Mouse (Mus musculus) lung, postnatal 36 days (tissue): ENCODE measurements at regions not wholly inside any gene's neighbourhood (a gene's known extent, or its start where the extent isn't known, plus 50 kb on each side); places are given as distances from the start of the nearest gene placed in this dataset.
"Not testable (repeated sequence)": the region's sequence is repeated elsewhere in the genome, so short reads cannot be mapped to it uniquely, and the experiment has no call there.

Experiments used
- DNase-seq: peaks from one replicate; pipeline ENCODE4 v3.0.0; 2022; ENCODE audit warnings: mixed read lengths

- no peak for DNase-seq
Measured at GRCm38 (mm10) chr8:15670722-15671121, 624.8 kb upstream of the BB014433 start.

- no peak for DNase-seq
Measured at GRCm38 (mm10) chr8:15670298-15670697, 624.4 kb upstream of the BB014433 start.

- no peak for DNase-seq
Measured at GRCm38 (mm10) chr8:15669515-15669914, 623.6 kb upstream of the BB014433 start.

DNA sequence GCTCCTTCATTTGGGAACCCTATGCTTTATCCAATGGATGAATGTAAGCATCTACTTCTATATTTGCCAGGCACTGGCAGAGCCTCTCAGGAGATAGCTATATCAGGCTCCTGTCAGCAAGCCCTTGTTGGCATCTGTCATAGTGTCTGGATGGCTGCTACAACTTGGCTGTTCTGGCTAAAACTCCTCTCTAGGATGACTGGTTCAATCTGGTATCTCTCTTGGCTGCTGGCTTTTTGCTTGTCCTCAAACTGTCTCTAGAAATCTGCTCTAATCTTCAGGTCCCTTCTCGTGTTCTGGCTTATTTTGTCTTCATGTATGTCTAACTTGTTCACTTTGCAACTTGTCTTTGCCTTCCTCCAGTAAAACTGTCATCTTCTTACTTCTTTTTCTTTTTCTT lies 614.7 kb upstream of the BB014433 start:
- DNase-seq, result no peak

DNA sequence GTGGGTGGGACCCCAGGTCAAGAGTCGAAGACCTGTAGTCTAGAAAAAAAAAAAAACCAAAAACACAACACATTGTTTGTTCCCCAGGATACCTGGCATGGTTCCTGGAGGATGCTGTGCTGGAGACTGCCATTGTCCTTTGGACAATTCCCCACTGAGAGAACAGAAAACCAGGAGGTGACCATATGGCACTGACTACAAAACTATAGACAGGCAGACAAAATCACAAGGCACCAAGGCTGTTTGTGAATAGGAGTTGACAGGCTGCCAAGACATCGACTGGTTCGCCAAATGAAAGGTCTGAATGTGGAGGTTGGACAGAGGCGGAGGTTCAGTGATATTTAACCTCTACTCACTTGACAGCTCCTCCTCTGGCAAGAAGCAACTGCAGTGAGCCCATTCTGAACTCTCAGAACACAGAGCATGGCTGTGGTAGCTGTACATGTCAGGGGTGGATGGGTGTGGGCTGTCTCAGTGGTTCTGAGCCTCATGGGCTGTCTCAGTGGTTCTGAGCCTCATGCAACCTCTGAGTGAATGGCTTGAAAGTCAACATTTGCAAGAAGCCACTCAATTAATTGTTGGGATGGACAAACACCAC lies 589.0 kb upstream of the BB014433 start:
- no peak for DNase-seq

DNA sequence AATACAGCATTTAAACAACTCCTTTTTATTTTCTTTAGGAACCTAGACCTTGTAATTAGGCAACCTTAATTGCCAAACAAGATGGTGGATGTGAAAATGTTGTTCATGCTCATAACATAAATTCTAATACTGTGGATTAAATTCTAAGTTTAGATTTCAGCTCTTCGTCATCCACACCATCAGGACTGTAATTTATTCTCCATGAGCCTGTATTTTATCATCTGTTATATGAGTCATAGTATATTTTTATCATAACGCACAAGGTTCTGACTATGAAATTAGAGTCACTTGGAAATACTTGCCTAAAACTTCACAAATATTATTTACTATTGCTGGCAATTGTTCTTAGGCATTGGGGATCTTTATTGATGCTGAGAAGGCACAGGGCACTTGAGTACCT lies 582.7 kb upstream of the BB014433 start:
- DNase-seq, result no peak

DNA sequence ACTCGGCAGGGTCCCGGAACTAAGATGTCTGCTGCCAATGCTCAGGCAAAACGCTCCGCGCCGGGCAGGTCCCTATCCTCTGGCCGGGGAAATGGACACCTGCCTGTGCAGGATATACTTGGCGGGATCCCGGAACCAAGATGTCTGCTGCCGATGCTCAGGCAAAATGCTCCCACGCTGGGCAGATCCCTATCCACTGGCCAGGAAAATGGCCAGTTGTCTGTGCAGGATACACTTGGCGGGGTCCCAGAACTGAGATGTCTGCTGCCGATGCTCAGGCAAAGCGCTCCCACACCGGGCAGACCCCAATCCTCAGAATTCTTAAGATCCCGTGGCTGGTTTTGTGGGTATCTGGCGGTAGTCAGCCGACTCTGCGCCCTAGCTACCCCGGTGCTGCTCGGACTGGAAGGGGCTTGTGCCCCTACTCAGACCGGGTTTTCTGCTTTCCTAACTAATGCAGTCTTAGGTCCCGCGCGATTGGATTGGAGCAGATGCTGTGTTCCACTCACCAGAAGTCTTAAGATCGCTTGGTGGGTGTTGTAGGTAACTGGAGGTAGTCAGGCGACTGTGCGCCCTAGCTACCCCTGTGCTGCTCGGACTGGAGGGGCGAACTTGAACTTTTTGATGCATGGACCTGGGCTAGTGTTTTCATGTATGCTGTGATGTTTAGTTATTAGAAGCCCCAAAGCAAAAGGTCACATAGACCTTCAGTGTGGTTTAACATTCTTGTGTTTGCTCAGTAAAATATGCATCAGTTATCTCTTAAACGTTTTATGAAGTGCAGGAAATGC lies 577.9 kb upstream of the BB014433 start:
- DNase-seq, result not testable (repeated sequence)

GRCm38 (mm10) chr8:15610217-15610616 lies 564.3 kb upstream of the BB014433 start:
- DNase-seq, result no peak

DNA sequence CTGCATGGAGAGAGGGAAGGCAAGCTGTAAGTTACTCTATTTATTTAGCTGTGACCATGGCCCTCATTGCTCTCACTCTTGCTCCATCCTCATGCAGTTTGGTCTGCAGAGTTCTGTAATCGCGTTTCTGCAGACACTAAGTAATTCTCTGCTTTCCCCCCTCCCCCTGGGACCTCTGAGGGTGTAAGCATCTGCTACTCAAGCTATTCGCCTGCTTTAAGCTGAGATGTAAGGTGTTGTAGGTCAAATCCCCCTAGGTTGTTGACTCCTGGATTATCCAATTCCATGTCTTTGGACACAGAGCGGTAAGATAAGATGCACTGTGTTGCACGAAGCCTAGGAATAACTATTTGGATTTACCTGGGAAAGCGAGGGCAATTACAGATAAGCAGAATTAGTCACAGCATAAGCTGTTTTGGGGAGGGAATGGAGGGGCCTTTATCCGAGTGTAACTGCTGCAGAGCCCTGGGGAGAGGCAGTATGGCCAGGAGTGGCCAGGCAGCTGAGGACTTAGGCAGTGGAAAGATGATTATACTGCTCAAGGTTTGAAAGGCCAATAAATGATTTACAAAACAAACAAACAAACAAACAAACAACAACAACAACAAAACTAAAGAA lies 561.8 kb upstream of the BB014433 start:
- DNase-seq, result no peak

- peak; percentile 26 for DNase-seq
Measured at GRCm38 (mm10) chr8:15601531-15601930, 555.7 kb upstream of the BB014433 start.

DNA sequence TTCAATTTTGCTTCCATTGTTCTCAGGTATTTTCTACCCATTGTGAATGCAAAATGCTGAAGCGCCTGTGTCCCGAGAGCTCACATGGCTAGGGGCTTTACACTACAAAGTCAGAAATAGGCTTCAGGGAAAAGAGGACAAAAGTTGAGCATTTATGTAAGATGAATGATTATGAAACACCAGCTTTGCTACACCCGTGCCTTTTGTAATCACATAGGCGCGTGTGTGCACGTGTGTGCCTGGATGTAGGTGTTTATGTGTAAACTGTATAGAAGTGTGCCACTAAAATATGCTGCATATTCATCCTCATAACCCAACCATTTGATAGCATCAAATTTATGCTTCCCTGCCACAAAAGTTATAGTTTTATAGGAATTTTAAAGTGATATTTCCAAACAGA lies 547.2 kb upstream of the BB014433 start:
- DNase-seq, result no peak

DNA sequence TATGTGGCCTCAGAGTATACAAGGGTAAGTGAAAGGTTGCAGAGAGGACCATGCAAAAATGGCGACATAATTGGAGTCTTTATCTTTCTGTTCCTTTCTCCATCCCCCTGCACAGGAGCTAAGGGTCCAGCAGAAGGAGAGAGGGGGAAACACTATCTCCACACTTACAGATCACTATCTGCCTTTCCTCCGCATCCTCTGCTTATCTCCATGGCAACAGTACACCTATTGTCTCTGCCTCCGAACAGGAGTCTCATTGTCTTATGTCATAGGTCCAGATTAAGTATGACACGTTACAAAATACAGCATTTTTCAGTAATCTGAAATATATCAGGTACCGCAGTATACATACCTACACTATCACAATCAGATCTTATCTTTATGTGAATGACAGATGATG lies 537.9 kb upstream of the BB014433 start:
- DNase-seq, result no peak

DNA sequence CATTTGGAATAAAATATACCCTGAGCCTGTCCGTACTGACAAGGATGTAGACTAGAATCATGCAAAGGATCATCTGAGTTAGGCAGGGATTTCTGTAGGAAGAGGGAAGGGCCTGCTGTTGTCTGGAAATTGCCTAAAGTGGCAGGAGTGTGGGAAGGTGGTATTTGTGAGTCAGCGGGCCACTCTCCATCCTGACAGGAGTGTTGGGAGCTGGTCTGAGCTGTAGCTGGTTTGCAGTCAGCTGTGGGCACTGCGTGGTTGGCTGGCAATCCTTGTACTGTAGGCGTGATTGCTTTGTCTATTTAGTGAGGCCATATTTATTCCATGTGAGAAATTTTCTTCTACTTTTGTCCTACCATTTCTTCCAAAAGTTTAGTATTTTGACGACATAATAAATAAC lies 524.2 kb upstream of the BB014433 start:
- no peak for DNase-seq

DNA sequence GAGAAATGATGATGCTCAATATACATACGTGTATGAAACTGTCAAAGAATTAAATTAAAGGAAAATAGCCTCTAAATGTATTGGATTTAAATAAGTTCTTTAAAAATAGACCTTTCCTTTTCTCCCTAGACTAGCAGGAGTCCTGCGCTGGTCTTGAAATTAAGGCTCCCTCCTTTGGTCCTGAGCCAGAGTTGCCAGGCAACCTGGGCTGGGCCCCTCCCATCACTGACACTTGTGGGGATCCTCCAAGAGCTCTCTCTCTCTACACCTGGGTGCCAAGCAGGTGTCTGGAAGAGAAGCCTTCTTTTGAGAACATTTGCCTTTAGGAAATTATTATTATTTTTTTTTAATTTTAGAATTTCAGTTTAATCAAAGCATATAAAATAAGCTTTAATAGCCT lies 521.9 kb upstream of the BB014433 start:
- DNase-seq, result no peak

DNA sequence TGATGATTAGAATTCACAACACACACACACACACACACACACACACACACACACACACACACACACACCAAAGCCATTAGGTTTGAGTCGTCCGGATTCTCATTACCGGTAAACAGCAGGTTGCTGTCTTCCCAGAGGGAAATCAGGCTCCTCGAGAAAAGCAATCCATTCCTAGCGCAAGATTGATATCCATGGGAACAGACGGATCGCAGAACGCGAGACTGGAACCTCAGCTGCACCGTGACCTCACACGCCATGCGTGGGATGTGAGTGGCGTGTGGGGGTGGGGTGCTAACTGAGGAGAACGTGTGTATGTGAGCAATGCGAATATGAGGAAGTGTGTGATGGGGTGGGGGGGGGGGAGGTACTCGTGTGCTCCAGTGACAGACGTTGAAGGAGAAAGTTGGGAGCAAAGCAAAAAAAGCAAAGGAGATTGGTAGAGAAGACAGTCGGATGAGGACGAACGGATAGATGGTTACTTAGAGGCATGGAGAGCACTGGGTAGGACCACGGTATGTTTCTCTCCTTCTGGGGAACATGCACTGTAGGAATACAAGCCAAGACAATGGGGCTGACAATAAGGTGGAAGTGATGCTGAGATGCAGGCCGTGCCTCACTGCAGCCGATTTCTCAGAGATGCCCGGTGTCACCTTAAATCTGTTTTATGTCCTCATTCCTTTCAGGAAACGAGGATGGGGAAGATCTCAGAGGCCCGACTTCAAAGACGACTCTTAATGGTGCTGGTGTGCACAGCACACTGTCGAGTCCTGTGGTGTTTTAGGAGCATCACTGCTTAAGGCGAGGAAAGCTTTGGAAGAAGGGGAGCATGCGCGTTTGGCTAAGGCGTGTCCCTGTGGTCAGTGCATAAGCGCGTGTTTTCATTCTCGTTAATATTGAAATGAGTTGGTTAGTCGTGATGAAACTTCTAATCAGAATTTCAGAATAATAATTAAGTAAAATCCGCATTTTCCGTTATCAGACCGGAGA lies 516.7 kb upstream of the BB014433 start:
- DNase-seq, result no peak

DNA sequence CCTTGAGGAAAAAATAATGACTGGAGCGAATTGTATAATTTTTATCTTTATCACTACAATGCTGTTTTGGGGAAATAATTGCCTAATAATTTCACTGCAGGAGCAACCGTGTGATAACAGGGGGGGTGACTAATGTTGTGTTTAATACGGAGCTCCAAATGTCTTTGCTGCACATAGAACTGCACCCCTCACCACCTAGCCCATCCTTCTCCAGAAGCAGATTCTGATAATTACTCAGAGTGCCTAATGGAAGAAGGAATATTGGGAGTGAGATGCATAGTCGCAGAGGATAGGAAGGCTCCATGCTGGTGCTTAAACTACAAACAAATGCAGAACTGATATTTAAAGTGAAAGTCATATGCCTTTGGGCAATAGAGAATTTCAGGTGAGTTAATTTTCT lies 486.1 kb upstream of the BB014433 start:
- no peak for DNase-seq

DNA sequence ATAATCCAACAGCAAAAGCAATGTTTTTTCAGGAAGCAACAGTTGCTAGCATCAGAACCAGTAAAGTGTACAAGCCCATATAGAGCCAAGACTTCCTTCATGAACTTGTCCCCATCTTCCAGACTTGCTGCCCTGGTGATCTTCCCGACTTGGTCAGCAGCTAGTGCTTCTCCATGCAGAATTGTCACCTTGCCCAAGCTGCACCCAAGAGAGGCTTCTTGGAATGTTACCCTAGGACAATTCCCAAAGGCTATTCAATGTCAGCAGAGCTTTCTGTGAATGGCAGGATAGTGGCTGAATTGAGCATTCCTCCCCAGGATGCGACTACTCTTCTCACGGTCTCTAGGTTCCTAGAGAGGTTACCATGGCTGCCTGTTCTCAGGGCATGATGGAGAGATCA lies 479.6 kb upstream of the BB014433 start:
- no peak for DNase-seq

GRCm38 (mm10) chr8:15519896-15520295 lies 474.0 kb upstream of the BB014433 start:
- DNase-seq, result not testable (repeated sequence)

DNA sequence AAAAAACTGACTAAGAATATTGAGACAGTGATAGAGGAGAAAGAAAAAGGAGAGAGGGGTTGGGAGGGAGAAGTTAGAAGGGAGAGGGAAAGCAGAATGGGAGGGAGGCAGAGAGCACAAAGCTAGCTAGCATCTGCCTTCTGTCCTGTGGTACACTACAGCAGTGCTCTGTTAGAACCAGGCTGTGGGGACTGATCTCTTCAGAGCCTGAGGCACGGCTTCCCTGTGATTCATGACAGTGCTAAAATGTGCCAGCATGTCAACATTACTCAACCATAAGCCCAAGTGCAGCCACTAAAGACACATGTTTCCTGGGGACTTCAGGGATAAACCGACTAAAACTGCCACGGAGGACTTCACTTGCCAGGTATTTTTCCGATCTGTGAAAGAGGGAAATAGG lies 455.1 kb upstream of the BB014433 start:
- no peak for DNase-seq

GRCm38 (mm10) chr8:15497566-15497965 lies 451.7 kb upstream of the BB014433 start:
- DNase-seq, result no peak

DNA sequence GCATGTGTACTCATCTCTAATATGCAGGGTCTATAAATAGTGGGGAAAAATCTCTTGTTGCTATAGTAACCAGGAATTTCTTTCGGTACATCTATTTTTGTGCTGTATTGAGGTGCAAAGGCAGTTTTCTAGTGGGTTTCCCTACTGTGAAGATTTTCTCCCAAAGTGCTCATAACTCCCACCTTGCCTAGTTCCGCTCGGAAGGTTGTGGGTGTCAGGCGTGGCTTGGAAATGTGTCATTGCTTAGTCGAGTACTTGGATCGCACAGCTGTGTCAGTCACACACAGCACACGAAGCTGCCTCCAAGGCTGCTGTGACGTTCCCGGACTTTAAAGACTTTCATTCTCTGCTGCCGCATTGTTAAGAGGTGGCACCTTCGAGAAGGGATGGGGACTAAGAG lies 450.4 kb upstream of the BB014433 start:
- DNase-seq, result no peak

- no peak for DNase-seq
Measured at GRCm38 (mm10) chr8:15490774-15491173, 444.9 kb upstream of the BB014433 start.

GRCm38 (mm10) chr8:15487579-15487978 lies 441.7 kb upstream of the BB014433 start:
- no peak for DNase-seq
